Mouse (Mus musculus): ENCODE measurements around the gene Polr1b.

DNA sequence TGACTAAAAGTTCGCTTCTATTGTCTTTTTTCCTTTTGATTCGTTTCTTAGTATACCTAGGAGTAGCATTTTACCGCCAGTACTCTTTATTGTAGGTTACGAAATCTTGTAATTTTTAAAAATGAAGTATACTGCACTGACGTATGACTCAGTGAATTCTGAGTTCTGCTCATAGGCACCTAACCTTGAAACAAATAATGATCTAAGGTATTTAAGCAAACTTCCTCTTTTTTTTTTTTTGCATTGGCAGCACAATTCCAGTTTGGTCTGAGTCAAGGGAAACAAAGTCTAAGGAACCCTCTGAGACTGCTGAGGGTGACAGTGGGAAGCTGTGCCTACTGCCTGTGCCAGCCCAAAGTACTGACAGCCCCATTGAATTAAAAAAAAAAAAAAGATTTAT, 17.3 kb upstream of the Polr1b start:
- TF ChIP-seq EP300 (IDR thresholded peaks at IDR 0.05; ENCODE audit: low read depth) (no peak), CTCF (IDR thresholded peaks at IDR 0.05; ENCODE audit: low read depth) (no peak)

All from heart, postnatal 0 days (tissue).